Mouse (Mus musculus) forebrain, embryonic 15.5 days (tissue): ENCODE results near the gene Tln2. TPM values are rescaled to one million over a fixed set of nuclear protein-coding genes. Genes with fewer than 3 reads are reported as not detected.

Experiments
- ATAC-seq: fragments of 200-750 bp; cut with Nextera tagmentation; replicated peaks from 2 replicates; pipeline ENCODE4 v1.8.0; 2017; ENCODE audit warnings: mild to moderate bottlenecking, moderate TSS enrichment, moderate library complexity
- H3K27ac ChIP-seq: fragments of 300-500 bp; sonication (generic); replicated peaks from 2 replicates; pipeline ENCODE4 v1.5.1; 2015; ENCODE audit warnings: mild to moderate bottlenecking, inconsistent platforms
- H3K27me3 ChIP-seq: fragments of 300-500 bp; sonication (generic); 2 replicates; pipeline ENCODE4 v1.6.1; 2015; ENCODE audit warnings: inconsistent platforms
- H3K36me3 ChIP-seq: fragments of 300-500 bp; sonication (generic); 2 replicates; pipeline ENCODE4 v1.6.1; 2015; ENCODE audit warnings: mild to moderate bottlenecking, inconsistent platforms
- H3K4me1 ChIP-seq: fragments of 300-500 bp; sonication (generic); 2 replicates; pipeline ENCODE4 v1.6.1; 2015; ENCODE audit warnings: inconsistent platforms
- H3K4me2 ChIP-seq: fragments of 300-500 bp; sonication (generic); replicated peaks from 2 replicates; pipeline ENCODE4 v1.6.1; 2015; ENCODE audit warnings: mild to moderate bottlenecking, inconsistent platforms
- H3K4me3 ChIP-seq: fragments of 300-500 bp; sonication (generic); 2 replicates; pipeline ENCODE4 v1.5.1; 2015; ENCODE audit warnings: mild to moderate bottlenecking, inconsistent platforms
- H3K9ac ChIP-seq: fragments of 300-500 bp; sonication (generic); replicated peaks from 2 replicates; pipeline ENCODE4 v1.6.1; 2015; ENCODE audit warnings: mild to moderate bottlenecking, inconsistent platforms
- H3K9me3 ChIP-seq: fragments of 300-500 bp; sonication (generic); 2 replicates; pipeline ENCODE4 v1.6.1; 2016; ENCODE audit warnings: inconsistent platforms
- WGBS: fragments of 180-500 bp; shearing (Covaris S2); methylation state at CpG from one replicate; pipeline ENCODE4 v1.1.7; 2015; ENCODE audit warnings: mixed read lengths; 5-methylcytosine and 5-hydroxymethylcytosine counted together
- polyA plus RNA-seq: library from polyadenylated mRNA; unstranded; fragments of >200 nt; fragmentation: Nextera tagmentation; extraction: Ambion mirVana; gene quantifications from 2 replicates; pipeline ENCODE4 v1.2.1, GENCODE M21; 2015

The Tln2 gene
- polyA plus RNA-seq, 1 experiment from 2014 or later, result 17.5 TPM

DNA sequence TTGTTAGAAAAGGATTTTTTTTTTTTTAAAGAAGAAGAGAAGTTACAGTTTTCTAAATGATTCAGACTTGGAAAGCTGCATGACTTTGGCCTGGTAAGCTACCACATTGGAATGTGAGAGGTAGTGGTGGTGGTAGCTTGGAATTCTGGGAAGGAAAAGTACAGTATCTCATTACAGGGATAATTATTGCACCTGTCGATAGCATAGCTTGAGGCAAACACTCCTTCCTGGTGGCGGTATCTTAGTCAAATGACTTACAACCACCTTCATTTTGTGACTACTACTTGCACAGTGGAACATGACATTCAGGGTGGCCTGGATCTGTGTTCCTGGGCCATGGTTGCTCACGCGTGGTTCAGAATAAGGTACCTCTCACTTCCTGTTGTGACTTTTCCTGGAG lies 348.3 kb downstream of the Tln2 start:
- no peak overlapping the region for H3K4me3 ChIP-seq
- H3K27ac ChIP-seq, result no peak overlapping the region
- no peak overlapping the region for H3K9ac ChIP-seq
- H3K27me3 ChIP-seq, result no peaks in the 10 kb centered on the region
- 97% methylated on average over 4 of the region's 4 CpGs for WGBS
- no peak overlapping the region for H3K4me2 ChIP-seq
- no peak for ATAC-seq
- H3K9me3 ChIP-seq, result no peaks in the 10 kb centered on the region
- no peaks in the 10 kb centered on the region for H3K36me3 ChIP-seq
- H3K4me1 ChIP-seq, result no peaks in the 10 kb centered on the region

DNA sequence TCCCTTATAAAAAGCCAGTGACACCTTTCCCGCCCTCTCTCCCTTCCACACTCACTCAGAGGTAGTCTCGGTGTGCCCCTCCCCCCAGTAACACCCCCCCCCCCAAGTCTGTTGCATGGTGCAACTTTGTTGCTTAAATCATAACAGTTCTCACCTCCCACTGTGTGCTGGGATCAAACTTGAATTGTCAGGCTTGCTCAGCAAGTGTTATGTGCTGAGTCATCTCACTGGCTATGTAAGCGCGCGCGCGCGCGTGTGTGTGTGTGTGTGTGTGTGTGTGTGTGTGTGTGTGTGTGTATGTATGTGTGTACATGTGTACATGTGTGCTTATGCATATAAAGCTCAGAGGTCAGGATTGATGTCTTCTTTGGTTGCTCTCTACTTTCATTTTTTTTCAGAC lies 350.1 kb downstream of the Tln2 start:
- WGBS, result 92% methylated on average over 9 of the region's 9 CpGs

DNA sequence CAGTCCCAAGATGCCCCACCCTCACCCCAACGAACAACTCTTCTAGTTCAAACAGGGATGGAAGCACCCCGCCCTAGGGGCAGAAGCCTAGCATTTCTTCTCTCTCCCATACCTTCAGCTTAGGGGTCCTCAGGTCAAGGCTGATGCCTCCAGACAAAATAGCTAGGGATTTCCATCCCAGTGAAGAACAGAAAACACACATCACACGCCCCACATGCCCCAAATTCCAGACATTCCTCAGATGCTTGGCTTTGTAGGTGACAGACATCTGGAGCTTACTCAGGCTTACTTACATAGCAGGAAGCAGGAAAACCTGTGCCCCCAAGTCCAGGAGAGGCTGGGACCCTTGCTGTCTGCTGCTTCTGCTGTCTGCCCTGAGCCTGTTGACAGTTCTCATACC lies 351.1 kb downstream of the Tln2 start:
- ATAC-seq, result no peak
- Histone ChIP-seq H3K36me3 (no peaks in the 10 kb centered on the region), H3K27me3 (no peaks in the 10 kb centered on the region), H3K4me2 (no peak overlapping the region), H3K9ac (no peak overlapping the region), H3K4me1 (no peaks in the 10 kb centered on the region), H3K9me3 (no peaks in the 10 kb centered on the region), H3K4me3 (no peak overlapping the region), H3K27ac (no peak overlapping the region)
- WGBS, result 23% methylated on average over 3 of the region's 3 CpGs

More for the DNA sequence above, 350.1 kb downstream of the Tln2 start:
- no peak overlapping the region for H3K4me2 ChIP-seq
- ATAC-seq, result no peak
- H3K4me1 ChIP-seq, result no peaks in the 10 kb centered on the region
- H3K4me3 ChIP-seq, result no peak overlapping the region
- no peak overlapping the region for H3K9ac ChIP-seq
- H3K27ac ChIP-seq, result no peak overlapping the region
- no peaks in the 10 kb centered on the region for H3K9me3 ChIP-seq
- no peaks in the 10 kb centered on the region for H3K36me3 ChIP-seq
- H3K27me3 ChIP-seq, result no peaks in the 10 kb centered on the region

DNA sequence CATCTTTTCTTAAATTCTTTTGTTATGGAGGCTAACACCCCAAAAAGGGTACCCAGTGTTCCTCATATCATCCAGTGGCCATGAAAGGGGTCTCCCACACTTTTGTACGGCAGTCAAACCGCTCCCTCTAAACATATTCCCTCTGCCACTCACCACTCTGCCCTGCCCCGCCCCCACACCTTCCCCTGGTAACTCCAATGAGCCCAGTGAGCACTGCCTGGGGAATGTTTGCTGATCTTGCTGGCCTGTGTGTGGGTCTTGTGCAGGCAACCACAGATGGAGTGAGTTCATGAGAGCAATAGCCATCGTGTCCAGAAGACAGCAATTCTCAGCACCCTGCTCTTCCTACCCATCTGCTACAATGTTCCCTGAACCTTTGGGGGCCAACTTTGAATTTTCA lies 354.3 kb downstream of the Tln2 start:
- Histone ChIP-seq H3K9ac (no peak overlapping the region), H3K36me3 (no peaks in the 10 kb centered on the region), H3K9me3 (no peaks in the 10 kb centered on the region), H3K4me1 (no peaks in the 10 kb centered on the region), H3K27ac (no peak overlapping the region), H3K27me3 (no peaks in the 10 kb centered on the region), H3K4me3 (no peak overlapping the region), H3K4me2 (no peak overlapping the region)
- ATAC-seq, result no peak
- 77% methylated on average over 4 of the region's 4 CpGs for WGBS

DNA sequence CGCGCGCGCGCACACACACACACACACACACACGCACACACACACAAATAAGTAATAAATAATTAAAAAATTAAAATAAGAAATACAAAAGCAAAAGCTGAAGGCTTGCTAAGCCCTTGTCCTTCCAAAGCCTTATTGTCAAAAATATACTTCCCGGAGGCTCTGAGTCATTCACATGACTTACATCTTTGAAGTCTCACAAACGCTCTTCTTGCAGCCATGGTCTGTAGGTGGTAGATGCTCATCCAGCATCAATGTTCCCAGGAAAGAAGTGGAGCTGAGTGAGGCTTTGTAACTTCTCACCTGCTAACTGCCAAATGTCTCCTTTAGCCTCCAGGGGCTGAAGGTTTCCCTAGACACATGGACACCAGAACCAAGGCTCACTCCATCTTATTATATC lies 362.9 kb downstream of the Tln2 start:
- H3K4me3 ChIP-seq, result no peak overlapping the region
- no peak overlapping the region for H3K4me2 ChIP-seq
- no peak for ATAC-seq
- no peak overlapping the region for H3K27ac ChIP-seq
- no peak overlapping the region for H3K9ac ChIP-seq
- H3K36me3 ChIP-seq, result no peaks in the 10 kb centered on the region
- no peaks in the 10 kb centered on the region for H3K27me3 ChIP-seq
- 97% methylated on average over 8 of the region's 8 CpGs for WGBS
- H3K9me3 ChIP-seq, result no peaks in the 10 kb centered on the region
- H3K4me1 ChIP-seq, result no peaks in the 10 kb centered on the region

DNA sequence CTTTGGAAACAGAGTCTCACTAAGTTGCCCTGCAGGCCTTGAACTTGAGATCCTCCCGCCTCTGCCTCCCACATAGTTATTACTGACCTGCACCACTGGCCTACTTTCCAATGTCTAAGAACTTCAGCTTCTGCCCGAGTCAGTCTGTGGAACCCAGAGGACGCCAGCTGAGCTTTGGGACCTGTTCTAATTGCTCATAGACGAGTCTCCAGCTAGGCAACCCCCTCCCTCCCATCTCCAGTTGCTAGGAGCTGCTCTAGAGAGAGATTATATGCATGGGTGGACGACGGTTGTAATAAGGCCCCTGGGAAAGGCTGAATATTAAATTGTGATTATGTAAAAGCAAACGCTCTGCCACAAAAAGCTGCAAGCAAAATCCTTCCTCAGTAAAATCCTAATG lies 364.2 kb downstream of the Tln2 start:
- H3K9me3 ChIP-seq, result no peaks in the 10 kb centered on the region
- H3K4me2 ChIP-seq, result no peak overlapping the region
- H3K27me3 ChIP-seq, result no peaks in the 10 kb centered on the region
- no peak overlapping the region for H3K4me3 ChIP-seq
- H3K36me3 ChIP-seq, result no peaks in the 10 kb centered on the region
- ATAC-seq, result no peak
- H3K27ac ChIP-seq, result no peak overlapping the region
- no peaks in the 10 kb centered on the region for H3K4me1 ChIP-seq
- WGBS, result 33% methylated on average over 7 of the region's 7 CpGs
- H3K9ac ChIP-seq, result no peak overlapping the region

DNA sequence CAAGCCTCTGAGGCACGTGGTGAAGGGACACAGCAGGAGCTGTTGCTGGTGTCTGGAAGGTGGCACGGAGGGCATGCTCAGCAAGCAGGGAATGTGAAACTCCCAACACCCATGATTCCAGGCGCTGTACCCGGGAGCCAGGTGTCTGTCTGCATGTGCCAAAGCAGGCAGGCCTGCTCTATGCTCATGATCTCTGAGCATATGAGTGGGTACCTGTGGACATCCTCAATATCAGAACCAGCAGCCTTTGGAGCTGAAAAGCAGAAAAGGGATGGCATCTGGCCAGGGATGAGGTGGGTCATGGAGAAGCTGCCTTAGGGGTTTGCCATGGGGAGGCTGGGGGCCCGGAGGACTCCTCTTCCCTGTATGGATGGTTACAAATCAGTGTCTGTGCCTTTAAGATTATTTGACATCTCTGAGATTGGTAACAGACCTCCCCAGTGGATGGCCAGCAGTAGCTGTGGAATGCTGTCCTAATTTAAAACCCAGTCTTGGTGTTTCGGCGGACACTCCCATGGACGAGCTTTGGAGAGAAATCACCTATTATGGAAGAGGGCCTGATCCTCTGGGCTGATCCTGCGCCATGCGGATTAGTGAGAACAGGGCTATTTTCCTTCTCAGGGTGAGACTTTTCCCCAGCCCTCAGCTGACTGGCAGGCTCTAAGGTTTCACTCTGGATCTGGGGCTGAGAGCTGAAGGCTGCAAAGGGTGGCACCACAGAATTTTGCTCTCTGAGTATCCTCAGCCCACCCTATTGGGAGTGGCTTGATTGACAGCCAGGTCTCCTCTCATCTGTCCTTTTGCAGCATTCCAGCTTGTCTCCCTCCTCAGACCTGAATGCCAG lies 367.8 kb downstream of the Tln2 start:
- Histone ChIP-seq H3K36me3 (no peaks in the 10 kb centered on the region), H3K9me3 (no peaks in the 10 kb centered on the region)
- WGBS, result 47% methylated on average over 10 of the region's 10 CpGs

DNA sequence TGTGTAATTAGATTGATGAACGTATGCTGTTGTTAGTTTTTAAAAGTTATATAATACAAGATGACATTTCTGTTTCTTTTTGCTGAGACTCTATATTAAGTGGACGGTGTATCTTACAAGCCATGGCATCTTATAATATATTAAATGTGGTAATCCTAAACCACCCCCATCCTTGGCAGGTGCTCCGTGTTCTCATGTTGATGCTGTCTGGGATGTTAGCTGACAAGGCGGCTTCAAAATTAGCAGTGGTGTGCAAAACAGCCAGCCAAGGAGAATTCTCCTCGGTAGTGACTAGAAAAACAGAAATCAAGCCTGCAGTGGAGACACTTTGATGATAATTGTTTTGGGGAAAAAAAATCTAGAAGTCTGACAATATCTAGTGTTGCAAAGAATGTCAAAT lies 371.8 kb downstream of the Tln2 start:
- H3K4me2 ChIP-seq, result no peak overlapping the region
- WGBS, result 88% methylated on average over 5 of the region's 5 CpGs
- H3K27me3 ChIP-seq, result no peaks in the 10 kb centered on the region
- H3K9me3 ChIP-seq, result no peaks in the 10 kb centered on the region
- H3K27ac ChIP-seq, result no peak overlapping the region
- H3K4me3 ChIP-seq, result no peak overlapping the region
- H3K4me1 ChIP-seq, result no peaks in the 10 kb centered on the region
- H3K9ac ChIP-seq, result no peak overlapping the region
- ATAC-seq, result no peak
- no peaks in the 10 kb centered on the region for H3K36me3 ChIP-seq

More for the DNA sequence above, 367.8 kb downstream of the Tln2 start:
- H3K27me3 ChIP-seq, result no peaks in the 10 kb centered on the region
- no peak overlapping the region for H3K4me3 ChIP-seq
- no peak overlapping the region for H3K4me2 ChIP-seq
- no peak for ATAC-seq
- H3K4me1 ChIP-seq, result no peaks in the 10 kb centered on the region
- H3K9ac ChIP-seq, result no peak overlapping the region
- H3K27ac ChIP-seq, result no peak overlapping the region

DNA sequence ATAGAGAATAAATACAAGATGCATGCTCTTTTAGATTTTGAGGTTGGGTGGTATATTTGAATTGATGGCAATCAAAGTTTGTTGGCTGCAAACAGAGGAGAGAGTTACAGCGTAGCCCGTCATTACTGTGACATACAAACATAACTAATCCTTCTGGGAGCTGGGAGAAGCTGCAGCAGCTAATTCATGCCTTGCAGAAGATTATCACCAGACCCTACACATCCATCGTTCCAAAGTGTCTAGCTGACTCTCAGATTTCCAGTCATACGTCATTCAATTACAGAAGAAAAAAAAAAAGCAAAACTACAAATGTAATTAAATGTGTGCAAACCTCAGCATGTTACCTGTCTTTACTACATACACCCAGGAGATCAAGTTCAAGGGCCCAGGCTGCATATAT lies 372.3 kb downstream of the Tln2 start:
- Histone ChIP-seq H3K4me1 (no peaks in the 10 kb centered on the region), H3K4me2 (no peak overlapping the region), H3K9ac (no peak overlapping the region), H3K27me3 (no peaks in the 10 kb centered on the region), H3K4me3 (no peak overlapping the region), H3K36me3 (no peaks in the 10 kb centered on the region), H3K9me3 (no peaks in the 10 kb centered on the region), H3K27ac (no peak overlapping the region)
- WGBS, result 75% methylated on average over 4 of the region's 4 CpGs
- no peak for ATAC-seq

DNA sequence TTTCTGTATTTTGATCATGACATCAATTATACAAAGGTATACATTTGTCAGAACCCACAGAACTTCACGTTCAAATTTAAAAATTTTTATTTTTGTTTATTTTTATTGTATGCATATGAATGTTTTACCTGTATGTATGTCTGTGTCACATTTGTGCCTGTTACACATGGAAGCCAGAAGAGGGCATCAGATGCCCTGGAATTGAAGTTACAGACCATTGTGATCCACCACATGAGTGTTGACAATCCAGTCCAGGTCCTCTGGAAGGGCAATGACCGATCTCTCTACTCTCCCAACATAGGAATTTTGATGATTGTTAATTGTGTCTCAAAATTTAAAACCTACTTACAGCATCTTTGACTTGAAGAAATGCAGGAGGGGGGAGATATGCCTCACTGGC lies 374.9 kb downstream of the Tln2 start:
- whole genome bisulfite sequencing, result 87% methylated on average over 2 of the region's 2 CpGs
- Histone ChIP-seq H3K4me3 (no peak overlapping the region), H3K9me3 (no peaks in the 10 kb centered on the region), H3K36me3 (no peaks in the 10 kb centered on the region), H3K4me2 (no peak overlapping the region), H3K9ac (no peak overlapping the region), H3K27me3 (no peaks in the 10 kb centered on the region), H3K4me1 (no peaks in the 10 kb centered on the region), H3K27ac (no peak overlapping the region)
- ATAC-seq, result no peak

DNA sequence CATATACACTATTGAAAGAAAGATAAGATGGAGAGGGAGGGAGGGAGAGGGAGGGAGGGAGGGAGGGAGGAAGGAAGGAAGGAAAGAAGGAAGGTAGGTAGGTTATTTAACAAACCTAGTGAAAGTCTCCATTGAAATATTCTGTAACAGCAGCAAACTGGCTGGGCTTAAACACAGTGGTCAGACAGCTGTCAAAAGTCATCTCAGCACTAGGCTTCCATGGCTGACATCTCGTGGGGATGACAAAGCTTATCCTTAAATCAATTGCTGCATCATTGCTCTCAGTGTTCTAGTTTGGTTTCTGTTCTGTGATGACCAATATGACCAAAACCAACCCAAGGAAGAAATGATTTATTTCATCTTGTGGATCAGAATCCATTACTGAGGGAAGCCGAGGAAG lies 376.0 kb downstream of the Tln2 start:
- Histone ChIP-seq H3K9me3 (no peaks in the 10 kb centered on the region), H3K4me3 (no peak overlapping the region), H3K27me3 (no peaks in the 10 kb centered on the region), H3K4me1 (no peaks in the 10 kb centered on the region), H3K36me3 (no peaks in the 10 kb centered on the region), H3K9ac (no peak overlapping the region), H3K27ac (no peak overlapping the region), H3K4me2 (no peak overlapping the region)
- 82% methylated on average over 2 of the region's 2 CpGs for WGBS
- no peak for ATAC-seq

DNA sequence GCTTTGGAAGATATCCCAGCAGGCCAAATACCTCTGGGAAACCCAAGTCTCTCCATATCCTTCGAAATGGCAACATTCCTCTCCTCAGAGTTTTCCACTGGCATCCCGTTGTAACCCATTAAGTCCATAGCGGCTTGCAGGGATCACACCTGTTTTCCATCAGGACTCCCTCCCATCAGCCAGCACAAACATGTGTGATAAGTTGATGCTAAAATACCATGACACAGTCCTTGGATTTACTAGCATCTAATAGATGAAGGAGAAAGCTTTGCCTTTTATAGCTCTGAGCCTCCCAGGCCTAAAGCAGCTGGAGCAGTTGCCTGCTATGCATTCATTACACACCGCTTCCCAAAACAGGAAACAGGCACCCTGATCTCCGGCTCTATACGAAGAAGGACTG lies 377.5 kb downstream of the Tln2 start:
- Histone ChIP-seq H3K27me3 (no peaks in the 10 kb centered on the region), H3K9ac (no peak overlapping the region), H3K4me1 (no peaks in the 10 kb centered on the region), H3K36me3 (no peaks in the 10 kb centered on the region), H3K9me3 (no peaks in the 10 kb centered on the region), H3K4me3 (no peak overlapping the region), H3K27ac (no peak overlapping the region), H3K4me2 (no peak overlapping the region)
- no peak for ATAC-seq
- 80% methylated on average over 6 of the region's 6 CpGs for WGBS

DNA sequence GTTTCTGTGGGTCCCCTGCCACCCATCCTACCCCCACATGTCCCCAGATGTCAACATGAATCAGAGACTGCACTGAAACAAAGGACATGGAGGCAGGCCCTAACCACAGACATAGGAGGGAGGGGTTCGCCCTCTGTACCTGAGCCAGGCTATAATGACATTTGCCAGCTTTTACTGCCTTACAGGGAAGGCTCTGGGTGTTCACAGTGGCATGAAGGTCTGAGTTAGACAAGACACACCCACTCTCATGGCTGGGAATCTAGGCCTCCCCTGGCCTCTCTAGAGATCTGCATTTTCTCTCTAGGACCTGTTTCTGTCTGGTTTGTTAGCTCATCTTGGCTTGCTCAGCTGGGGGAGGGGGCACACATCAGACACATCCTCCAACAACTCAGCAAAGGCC lies 380.8 kb downstream of the Tln2 start:
- 86% methylated on average over 1 of the region's 1 CpGs for WGBS

More for the DNA sequence above, 380.8 kb downstream of the Tln2 start:
- Histone ChIP-seq H3K9me3 (no peaks in the 10 kb centered on the region), H3K4me3 (no peak overlapping the region), H3K27me3 (no peaks in the 10 kb centered on the region), H3K4me1 (no peaks in the 10 kb centered on the region), H3K27ac (no peak overlapping the region), H3K4me2 (no peak overlapping the region), H3K9ac (no peak overlapping the region), H3K36me3 (no peaks in the 10 kb centered on the region)
- no peak for ATAC-seq
